Mouse (Mus musculus): ENCODE results near the gene Plcg1. TPM values are rescaled to one million over a fixed set of nuclear protein-coding genes. Genes with fewer than 3 reads are reported as not detected.

The Plcg1 gene
- polyA plus RNA-seq, 1 experiment: 0.04 TPM

- TF ChIP-seq GATA1 (IDR thresholded peaks at IDR 0.05; ENCODE audit: low read length) (no peak), TAL1 (IDR thresholded peaks at IDR 0.05; ENCODE audit: low read length) (no peak)
- no peaks in the 10 kb centered on the region for H3K9me3 ChIP-seq (ENCODE audit: control insufficient read depth, low read length)
- peaks cover 53% of the 10 kb centered on the region for H3K27me3 ChIP-seq (ENCODE audit: control insufficient read depth)
- H3K4me1 ChIP-seq (ENCODE audit: control insufficient read depth): peaks cover 24% of the 10 kb centered on the region
- no peaks in the 10 kb centered on the region for H3K36me3 ChIP-seq (ENCODE audit: control insufficient read depth)
- H3K4me3 ChIP-seq (replicated peaks): peak overlapping the region; percentile 77
Measured at GRCm38 (mm10) chr2:160732420-160732995, 1.4 kb downstream of the Plcg1 start.

GRCm38 (mm10) chr2:160733131-160733531, 2.0 kb downstream of the Plcg1 start:
- no peak for TF ChIP-seq GATA1 (IDR thresholded peaks at IDR 0.05; ENCODE audit: low read length)
- TF ChIP-seq TAL1 (IDR thresholded peaks at IDR 0.05; ENCODE audit: low read length): no peak
- peaks cover 24% of the 10 kb centered on the region for H3K4me1 ChIP-seq (ENCODE audit: control insufficient read depth)
- peaks cover 53% of the 10 kb centered on the region for H3K27me3 ChIP-seq (ENCODE audit: control insufficient read depth)
- H3K36me3 ChIP-seq (ENCODE audit: control insufficient read depth): no peaks in the 10 kb centered on the region
- no peaks in the 10 kb centered on the region for H3K9me3 ChIP-seq (ENCODE audit: control insufficient read depth, low read length)
- H3K4me3 ChIP-seq (replicated peaks): no peak overlapping the region

GRCm38 (mm10) chr2:160734331-160734730, 3.2 kb downstream of the Plcg1 start:
- Histone ChIP-seq H3K4me1 (ENCODE audit: control insufficient read depth) (peaks cover 24% of the 10 kb centered on the region), H3K27me3 (ENCODE audit: control insufficient read depth) (peaks cover 51% of the 10 kb centered on the region), H3K4me3 (replicated peaks) (no peak overlapping the region), H3K9me3 (ENCODE audit: control insufficient read depth, low read length) (no peaks in the 10 kb centered on the region), H3K36me3 (ENCODE audit: control insufficient read depth) (no peaks in the 10 kb centered on the region)
- TF ChIP-seq TAL1 (IDR thresholded peaks at IDR 0.05; ENCODE audit: low read length) (no peak), GATA1 (IDR thresholded peaks at IDR 0.05; ENCODE audit: low read length) (no peak)

- no peak for TF ChIP-seq TAL1 (IDR thresholded peaks at IDR 0.05; ENCODE audit: low read length)
- no peak for TF ChIP-seq GATA1 (IDR thresholded peaks at IDR 0.05; ENCODE audit: low read length)
- Histone ChIP-seq H3K27me3 (ENCODE audit: control insufficient read depth) (peaks cover 36% of the 10 kb centered on the region), H3K9me3 (ENCODE audit: control insufficient read depth, low read length) (no peaks in the 10 kb centered on the region), H3K4me3 (replicated peaks) (no peak overlapping the region), H3K4me1 (ENCODE audit: control insufficient read depth) (peaks cover 15% of the 10 kb centered on the region), H3K36me3 (ENCODE audit: control insufficient read depth) (no peaks in the 10 kb centered on the region)
Measured at GRCm38 (mm10) chr2:160735706-160736310, 4.7 kb downstream of the Plcg1 start.

GRCm38 (mm10) chr2:160736466-160736865, 5.4 kb downstream of the Plcg1 start:
- Histone ChIP-seq H3K9me3 (ENCODE audit: control insufficient read depth, low read length) (no peaks in the 10 kb centered on the region), H3K4me3 (replicated peaks) (no peak overlapping the region), H3K27me3 (ENCODE audit: control insufficient read depth) (peaks cover 30% of the 10 kb centered on the region), H3K36me3 (ENCODE audit: control insufficient read depth) (no peaks in the 10 kb centered on the region), H3K4me1 (ENCODE audit: control insufficient read depth) (peaks cover 9% of the 10 kb centered on the region)
- TF ChIP-seq TAL1 (IDR thresholded peaks at IDR 0.05; ENCODE audit: low read length) (no peak), GATA1 (IDR thresholded peaks at IDR 0.05; ENCODE audit: low read length) (no peak)

- TF ChIP-seq GATA1 (IDR thresholded peaks at IDR 0.05; ENCODE audit: low read length) (no peak), TAL1 (IDR thresholded peaks at IDR 0.05; ENCODE audit: low read length) (no peak)
- Histone ChIP-seq H3K4me3 (replicated peaks) (no peak overlapping the region), H3K36me3 (ENCODE audit: control insufficient read depth) (no peaks in the 10 kb centered on the region), H3K4me1 (ENCODE audit: control insufficient read depth) (no peaks in the 10 kb centered on the region), H3K9me3 (ENCODE audit: control insufficient read depth, low read length) (no peaks in the 10 kb centered on the region), H3K27me3 (ENCODE audit: control insufficient read depth) (peaks cover 11% of the 10 kb centered on the region)
Measured at GRCm38 (mm10) chr2:160738354-160738753, 7.3 kb downstream of the Plcg1 start.

- H3K4me1 ChIP-seq (ENCODE audit: control insufficient read depth): no peaks in the 10 kb centered on the region
Measured at GRCm38 (mm10) chr2:160739647-160740356, 8.7 kb downstream of the Plcg1 start.

GRCm38 (mm10) chr2:160740521-160741156, 9.5 kb downstream of the Plcg1 start:
- Histone ChIP-seq H3K9me3 (ENCODE audit: control insufficient read depth, low read length) (no peaks in the 10 kb centered on the region), H3K36me3 (ENCODE audit: control insufficient read depth) (no peaks in the 10 kb centered on the region), H3K27me3 (ENCODE audit: control insufficient read depth) (no peaks in the 10 kb centered on the region), H3K4me3 (replicated peaks) (no peak overlapping the region), H3K4me1 (ENCODE audit: control insufficient read depth) (no peaks in the 10 kb centered on the region)
- no peak for TF ChIP-seq TAL1 (IDR thresholded peaks at IDR 0.05; ENCODE audit: low read length)
- no peak for TF ChIP-seq GATA1 (IDR thresholded peaks at IDR 0.05; ENCODE audit: low read length)

More at GRCm38 (mm10) chr2:160739647-160740356, 8.7 kb downstream of the Plcg1 start:
- TF ChIP-seq TAL1 (IDR thresholded peaks at IDR 0.05; ENCODE audit: low read length): no peak
- no peak for TF ChIP-seq GATA1 (IDR thresholded peaks at IDR 0.05; ENCODE audit: low read length)
- no peaks in the 10 kb centered on the region for H3K36me3 ChIP-seq (ENCODE audit: control insufficient read depth)
- H3K27me3 ChIP-seq (ENCODE audit: control insufficient read depth): no peaks in the 10 kb centered on the region
- H3K9me3 ChIP-seq (ENCODE audit: control insufficient read depth, low read length): no peaks in the 10 kb centered on the region
- H3K4me3 ChIP-seq (replicated peaks): no peak overlapping the region

- Histone ChIP-seq H3K4me3 (replicated peaks) (no peak overlapping the region), H3K4me1 (ENCODE audit: control insufficient read depth) (no peaks in the 10 kb centered on the region)
Measured at GRCm38 (mm10) chr2:160741580-160741979, 10.5 kb downstream of the Plcg1 start.

More at GRCm38 (mm10) chr2:160741580-160741979, 10.5 kb downstream of the Plcg1 start:
- Histone ChIP-seq H3K36me3 (ENCODE audit: control insufficient read depth) (no peaks in the 10 kb centered on the region), H3K27me3 (ENCODE audit: control insufficient read depth) (no peaks in the 10 kb centered on the region), H3K9me3 (ENCODE audit: control insufficient read depth, low read length) (no peaks in the 10 kb centered on the region)
- TF ChIP-seq TAL1 (IDR thresholded peaks at IDR 0.05; ENCODE audit: low read length): no peak
- no peak for TF ChIP-seq GATA1 (IDR thresholded peaks at IDR 0.05; ENCODE audit: low read length)
